8 mouse cellular contexts compared by ENCODE assay signal in the genomic region with DNA sequence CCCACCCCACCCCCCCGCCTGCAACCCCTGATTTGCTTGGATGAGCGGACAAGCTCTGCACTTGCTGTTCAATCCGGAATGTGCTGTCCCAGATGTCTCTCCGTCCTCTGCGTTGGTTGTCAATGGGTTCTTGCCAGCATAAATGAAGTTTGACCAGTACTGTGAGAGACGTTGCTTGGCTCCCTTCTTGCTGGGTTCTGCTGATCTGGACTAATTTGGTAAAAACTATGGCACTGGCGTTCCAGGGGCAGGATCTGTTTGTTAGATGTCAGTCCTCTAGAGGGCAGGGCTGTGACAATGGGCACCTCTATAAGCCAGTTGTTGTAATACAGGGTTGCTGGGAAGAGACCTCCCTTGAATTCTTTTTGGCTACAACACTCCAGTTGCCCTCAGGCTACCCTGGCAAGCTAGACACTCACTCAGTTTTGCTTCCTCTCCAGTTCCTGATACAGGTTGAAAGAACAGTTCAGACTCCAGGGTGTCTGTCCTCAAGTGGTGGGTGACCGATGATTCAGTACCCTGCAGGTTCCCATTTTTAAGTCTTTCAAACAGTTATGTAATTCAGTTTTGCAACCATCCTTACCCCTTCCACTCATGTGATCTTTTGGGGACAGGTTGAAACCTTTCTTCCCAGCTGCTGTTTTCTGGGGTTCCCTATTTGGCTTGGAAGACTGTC. TPM values are rescaled to one million over a fixed set of nuclear protein-coding genes. Genes with fewer than 3 reads are reported as not detected.
DNase-seq lines count a peak whose midpoint lies in the region; ATAC-seq and TF ChIP-seq lines count a peak whose summit lies in the region.

No protein-coding gene starts in this region.

- TF ChIP-seq CTCF in heart, adult 2 months (IDR thresholded peaks at IDR 0.05), result peak; percentile 36

- ATAC-seq in intestine, embryonic 15.5 days, result no peak
- no peak for ATAC-seq in frontal cortex, adult (ENCODE audit: low TSS enrichment)

- no peaks in the 10 kb centered on the region for H3K27me3 ChIP-seq in heart, adult 2 months (ENCODE audit: control insufficient read depth, insufficient read depth, low read length)
- H3K27me3 ChIP-seq in intestine, embryonic 15.5 days (replicated peaks), result no peaks in the 10 kb centered on the region
- H3K27me3 ChIP-seq in megakaryocyte, embryonic 14.5 days (replicated peaks), result peaks cover under 1% of the 10 kb centered on the region

- WGBS in heart, adult 2 months, result 12% methylated on average over 8 of the region's 8 CpGs
- 18% methylated on average over 8 of the region's 8 CpGs for WGBS in intestine, embryonic 15.5 days

- no peak for TF ChIP-seq POLR2A in heart, adult 2 months (IDR thresholded peaks at IDR 0.05; ENCODE audit: insufficient read depth, low read depth, low read length)

- peaks cover 2% of the 10 kb centered on the region; the same call in 1 of the 2 replicates for H3K36me3 ChIP-seq in heart, adult 2 months (ENCODE audit: control insufficient read depth, insufficient read depth, low read length)
- H3K36me3 ChIP-seq in intestine, embryonic 15.5 days, result no peaks in the 10 kb centered on the region
- H3K36me3 ChIP-seq in megakaryocyte, embryonic 14.5 days (replicated peaks; ENCODE audit: low read length), result peaks cover 31% of the 10 kb centered on the region

- DNase-seq in heart, adult 2 months, result no peak
- DNase-seq in heart, postnatal 25 days (ENCODE audit: low spot score), result no peak
- DNase-seq in embryo, embryonic 9.5 days (ENCODE audit: extremely low spot score), result no peak
- DNase-seq in gastrocnemius, postnatal 4 days (ENCODE audit: low spot score in 2 of 2), result no peak

- H3K9me3 ChIP-seq in intestine, embryonic 15.5 days, result no peaks in the 10 kb centered on the region
- H3K9me3 ChIP-seq in megakaryocyte, embryonic 14.5 days, result no peaks in the 10 kb centered on the region

- peak overlapping the region; percentile 77 for H3K9ac ChIP-seq in heart, adult 2 months (ENCODE audit: low read depth, low read length)
- peak overlapping the region; percentile 67; the same call in 1 of the 2 replicates for H3K9ac ChIP-seq in intestine, embryonic 15.5 days

- TF ChIP-seq EP300 in heart, adult 2 months (IDR thresholded peaks at IDR 0.05; ENCODE audit: insufficient read depth, low read depth, low read length), result no peak

- H3K27ac ChIP-seq in heart, adult 2 months, result peak overlapping the region; percentile 86; the same call in 1 of the 2 replicates
- no peak overlapping the region for H3K27ac ChIP-seq in brown adipose tissue, adult 24 weeks (replicated peaks; ENCODE audit: low read depth, low read length)
- H3K27ac ChIP-seq in intestine, embryonic 15.5 days, result no peak overlapping the region

- peaks cover 5% of the 10 kb centered on the region for H3K4me1 ChIP-seq in heart, adult 2 months (ENCODE audit: control insufficient read depth, insufficient read depth, low read length)
- H3K4me1 ChIP-seq in brown adipose tissue, adult 24 weeks (ENCODE audit: control insufficient read depth, insufficient read depth, insufficient read length, low read length), result peaks cover 10% of the 10 kb centered on the region
- peaks cover 14% of the 10 kb centered on the region for H3K4me1 ChIP-seq in intestine, embryonic 15.5 days (replicated peaks)
- peaks cover 43% of the 10 kb centered on the region for H3K4me1 ChIP-seq in megakaryocyte, embryonic 14.5 days

- intact Hi-C loops in heart, adult 2 months (cut with DNase I), result no loop called here
- intact Hi-C loops in heart, postnatal 25 days (cut with DNase I), result loop anchor here (5.0 to 10.0 kb wide), 2 partner anchors 150 to 538 kb away; a partner anchor contains a TSS

- H3K4me3 ChIP-seq in heart, adult 2 months, result peak overlapping the region; percentile 71
- H3K4me3 ChIP-seq in brown adipose tissue, adult 24 weeks (ENCODE audit: insufficient read depth, low read depth, low read length), result peak overlapping the region; percentile 81
- H3K4me3 ChIP-seq in intestine, embryonic 15.5 days (replicated peaks), result peak overlapping the region; percentile 66
- H3K4me3 ChIP-seq in megakaryocyte, embryonic 14.5 days (replicated peaks), result peak overlapping the region; percentile 94

- H3K4me2 ChIP-seq in intestine, embryonic 15.5 days (replicated peaks), result peak overlapping the region; percentile 88

- no peaks in the 10 kb centered on the region for H3K79me2 ChIP-seq in heart, adult 2 months (replicated peaks; ENCODE audit: control insufficient read depth, insufficient read depth, low read length)

RNA-seq across cellular contexts. Expression of a gene that starts 0.8 kb away (rescaled TPM):
- 100 to 1,000 TPM; 154 to 178 TPM for total RNA-seq in heart, adult 2 months (2021)
- 155 and 164 TPM in 2 replicates for polyA plus RNA-seq in heart, adult 2 months (2012; rRNA removed)
- total RNA-seq in heart, postnatal 25 days (2021), result 100 to 1,000 TPM; 191 to 194 TPM
- 109 and 114 TPM in 2 replicates for polyA plus RNA-seq in brown adipose tissue, adult 24 weeks (2012; ENCODE audit: insufficient read depth, insufficient read length, missing spikeins)
- polyA plus RNA-seq in intestine, embryonic 15.5 days (2015; fragmentation: Nextera tagmentation; extraction: Ambion mirVana), result 32.4 and 33.9 TPM in 2 replicates
- 19.0 and 40.5 TPM in 2 replicates for polyA plus RNA-seq in megakaryocyte, embryonic 14.5 days (2012; ENCODE audit: insufficient read depth, low replicate concordance)
- 100 to 1,000 TPM in 1 of 2 experiments, 10 to 100 TPM in 1; 91.8 to 101 TPM for total RNA-seq in gastrocnemius, postnatal 4 days (2021)

RNA-seq across cellular contexts. Expression of a gene that starts 9.7 kb away (rescaled TPM):
- total RNA-seq in heart, adult 2 months (2021), result 100 to 1,000 TPM; 386 to 472 TPM
- 213 and 215 TPM in 2 replicates for polyA plus RNA-seq in heart, adult 2 months (2012; rRNA removed)
- total RNA-seq in heart, postnatal 25 days (2021), result 100 to 1,000 TPM; 375 to 390 TPM
- polyA plus RNA-seq in brown adipose tissue, adult 24 weeks (2012; ENCODE audit: insufficient read depth, insufficient read length, missing spikeins), result 4.8 and 10.7 TPM in 2 replicates
- not detected in 2 replicates for polyA plus RNA-seq in intestine, embryonic 15.5 days (2015; fragmentation: Nextera tagmentation; extraction: Ambion mirVana)
- polyA plus RNA-seq in megakaryocyte, embryonic 14.5 days (2012; ENCODE audit: insufficient read depth, low replicate concordance), result 0.35 TPM in 1 of 2 replicates, not detected in the other
- total RNA-seq in gastrocnemius, postnatal 4 days (2021), result 100 to 1,000 TPM; 215 to 219 TPM

RNA-seq across cellular contexts. Expression of a gene that starts 13.0 kb away (rescaled TPM):
- 100 to 1,000 TPM; 916 to 992 TPM for total RNA-seq in heart, adult 2 months (2021)
- polyA plus RNA-seq in heart, adult 2 months (2012; rRNA removed), result 1,269 and 1,412 TPM in 2 replicates
- total RNA-seq in heart, postnatal 25 days (2021), result 1,000 to 10,000 TPM; 1,080 to 1,118 TPM
- polyA plus RNA-seq in brown adipose tissue, adult 24 weeks (2012; ENCODE audit: insufficient read depth, insufficient read length, missing spikeins), result 1,098 and 1,103 TPM in 2 replicates
- polyA plus RNA-seq in intestine, embryonic 15.5 days (2015; fragmentation: Nextera tagmentation; extraction: Ambion mirVana), result 303 and 319 TPM in 2 replicates
- 519 and 729 TPM in 2 replicates for polyA plus RNA-seq in megakaryocyte, embryonic 14.5 days (2012; ENCODE audit: insufficient read depth, low replicate concordance)
- total RNA-seq in gastrocnemius, postnatal 4 days (2021), result 100 to 1,000 TPM; 383 to 407 TPM

RNA-seq across cellular contexts. Expression of a gene that starts 15.5 kb away (rescaled TPM):
- not detected for total RNA-seq in heart, adult 2 months (2021)
- polyA plus RNA-seq in heart, adult 2 months (2012; rRNA removed), result 0.10 TPM in 1 of 2 replicates, not detected in the other
- not detected for total RNA-seq in heart, postnatal 25 days (2021)
- not detected in 2 replicates for polyA plus RNA-seq in brown adipose tissue, adult 24 weeks (2012; ENCODE audit: insufficient read depth, insufficient read length, missing spikeins)
- 0.78 and 0.81 TPM in 2 replicates for polyA plus RNA-seq in intestine, embryonic 15.5 days (2015; fragmentation: Nextera tagmentation; extraction: Ambion mirVana)
- not detected in 2 replicates for polyA plus RNA-seq in megakaryocyte, embryonic 14.5 days (2012; ENCODE audit: insufficient read depth, low replicate concordance)
- total RNA-seq in gastrocnemius, postnatal 4 days (2021), result not detected

RNA-seq across cellular contexts. Expression of a gene that starts 19.4 kb away (rescaled TPM):
- 100 to 1,000 TPM; 675 to 722 TPM for total RNA-seq in heart, adult 2 months (2021)
- polyA plus RNA-seq in heart, adult 2 months (2012; rRNA removed), result 2,277 and 2,346 TPM in 2 replicates
- 100 to 1,000 TPM; 745 to 758 TPM for total RNA-seq in heart, postnatal 25 days (2021)
- 608 and 619 TPM in 2 replicates for polyA plus RNA-seq in brown adipose tissue, adult 24 weeks (2012; ENCODE audit: insufficient read depth, insufficient read length, missing spikeins)
- 1,514 and 1,667 TPM in 2 replicates for polyA plus RNA-seq in intestine, embryonic 15.5 days (2015; fragmentation: Nextera tagmentation; extraction: Ambion mirVana)
- polyA plus RNA-seq in megakaryocyte, embryonic 14.5 days (2012; ENCODE audit: insufficient read depth, low replicate concordance), result 653 and 1,069 TPM in 2 replicates
- 100 to 1,000 TPM; 750 to 839 TPM for total RNA-seq in gastrocnemius, postnatal 4 days (2021)

Comparison
In these comparisons a context has a peak if more than half of its experiments do, and no peak if none do; other contexts are left out.
1. RNA of a gene that starts 9.7 kb away (polyA plus RNA-seq): 213 to 215 TPM in heart, adult 2 months; 4.8 to 10.7 TPM in brown adipose tissue, adult 24 weeks, 0.35 TPM in megakaryocyte, embryonic 14.5 days and not detected in intestine, embryonic 15.5 days; every median in the first group is over 10 times any median in the second.
2. Peak in every context shown above with its lines, with median percentiles within 50 percentile points of each other: H3K4me3 ChIP-seq.